Mouse (Mus musculus) cortical plate, adult 2 months (tissue): Measurements from ENCODE around the gene Hecw1.

Experiments used
- CTCF ChIP-seq: fragments of 200-500 bp; IDR thresholded peaks from 2 replicates; pipeline ENCODE4 v1.5.1; 2011; ENCODE audit warnings: mild to moderate bottlenecking, control low read depth, low read length; ENCODE audit not compliant: insufficient read depth; ENCODE audit errors: extremely low read depth
- POLR2A ChIP-seq: fragments of 200-500 bp; IDR thresholded peaks from 2 replicates; pipeline ENCODE4 v1.6.1; 2011; ENCODE audit warnings: mild to moderate bottlenecking, low read length, control low read depth; ENCODE audit not compliant: insufficient read depth; ENCODE audit errors: extremely low read depth

DNA sequence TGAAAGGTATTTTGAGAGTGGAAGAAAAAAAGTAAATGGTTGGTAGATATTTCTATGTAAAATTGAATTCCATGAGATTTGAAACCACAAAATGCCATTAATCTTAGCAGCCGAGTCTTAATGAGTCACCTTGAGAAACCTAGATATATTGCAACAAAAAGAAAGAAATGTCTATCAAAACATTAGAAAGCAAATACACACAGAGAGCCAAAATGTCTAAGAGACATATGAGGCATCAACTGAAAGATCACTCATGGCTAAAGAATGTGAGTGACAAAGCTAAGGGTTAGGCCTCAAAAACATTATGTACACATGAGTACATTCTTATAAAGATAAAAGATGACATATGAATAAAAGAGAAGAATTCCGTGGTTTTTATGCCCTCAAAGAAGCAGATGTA is 26.1 kb downstream of the Hecw1 start:
- TF ChIP-seq CTCF = no peak
- no peak for TF ChIP-seq POLR2A
